Mouse (Mus musculus): ENCODE data around the gene Polr3b. TPM values are rescaled to one million over a fixed set of nuclear protein-coding genes. Genes with fewer than 3 reads are reported as not detected.

Polr3b gene
- polyA plus RNA-seq, 1 experiment from 2014 or later: 18.2 TPM

DNA sequence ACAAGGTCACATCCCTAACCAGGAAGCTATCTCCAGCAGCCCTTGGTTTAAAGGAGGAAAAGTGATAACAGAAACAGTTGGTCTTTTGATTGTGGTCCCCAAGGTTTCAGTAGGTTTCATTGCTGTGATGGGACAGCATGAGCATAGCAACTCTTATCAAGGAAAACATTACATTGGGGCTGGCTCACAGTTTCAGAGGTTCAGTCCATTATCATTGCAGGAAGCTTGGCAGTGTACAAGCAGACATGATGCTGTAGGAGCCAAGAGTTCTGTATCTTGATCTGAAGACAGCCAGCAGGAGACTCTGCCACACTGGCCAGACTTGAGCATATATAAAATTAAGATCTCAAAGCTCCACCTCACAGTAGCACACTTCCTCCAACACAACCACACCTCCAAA is 53.6 kb downstream of the Polr3b start:
- no peak overlapping the region for H3K9ac ChIP-seq (ENCODE audit: low read depth, low read length)
- no peak for ATAC-seq (ENCODE audit: low FRiP score)
- no peak overlapping the region for H3K4me3 ChIP-seq (ENCODE audit: low read depth, low read length)
- DNase-seq (ENCODE audit: low spot score): no peak
- no peaks in the 10 kb centered on the region for H3K4me1 ChIP-seq (replicated peaks; ENCODE audit: control insufficient read depth, insufficient read depth, low read length)
- H3K27ac ChIP-seq (ENCODE audit: low read depth, low read length): no peak overlapping the region
- no peaks in the 10 kb centered on the region for H3K9me3 ChIP-seq (ENCODE audit: control insufficient read depth, low read length)
- H3K27me3 ChIP-seq (ENCODE audit: control insufficient read depth, insufficient read depth, low read length): no peaks in the 10 kb centered on the region
- peaks cover 7% of the 10 kb centered on the region; the same call in 1 of the 2 replicates for H3K36me3 ChIP-seq (ENCODE audit: control insufficient read depth, insufficient read depth, low read length)
- H3K4me2 ChIP-seq (replicated peaks; ENCODE audit: low read depth, low read length): no peak overlapping the region

DNA sequence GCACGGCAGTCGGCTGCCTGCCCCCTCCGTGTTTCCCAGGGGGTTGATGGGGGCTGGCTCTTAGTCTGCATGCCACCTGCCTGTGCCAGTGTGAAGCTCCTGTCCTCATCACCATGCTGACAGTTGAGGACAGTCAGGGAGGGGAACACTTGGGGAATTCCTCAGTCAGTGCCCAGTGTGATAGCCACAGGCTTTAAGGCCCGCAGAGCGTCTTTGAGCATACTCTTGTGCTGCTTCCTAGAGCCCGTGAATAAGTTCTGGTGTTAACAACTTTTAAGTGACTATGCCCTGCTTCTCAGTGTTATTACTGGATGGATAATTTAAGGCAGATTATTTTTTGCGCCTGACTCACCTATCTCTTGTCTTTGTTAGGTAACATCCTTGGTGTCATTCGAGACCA is 54.4 kb downstream of the Polr3b start:
- no peak overlapping the region for H3K9ac ChIP-seq (ENCODE audit: low read depth, low read length)
- no peaks in the 10 kb centered on the region for H3K9me3 ChIP-seq (ENCODE audit: control insufficient read depth, low read length)
- DNase-seq (ENCODE audit: low spot score) (no peak), ATAC-seq (ENCODE audit: low FRiP score) (no peak)
- no peak overlapping the region for H3K4me3 ChIP-seq (ENCODE audit: low read depth, low read length)
- H3K27me3 ChIP-seq (ENCODE audit: control insufficient read depth, insufficient read depth, low read length): no peaks in the 10 kb centered on the region
- no peaks in the 10 kb centered on the region for H3K4me1 ChIP-seq (replicated peaks; ENCODE audit: control insufficient read depth, insufficient read depth, low read length)
- 88% methylated on average over 8 of the region's 8 CpGs for WGBS
- no peak overlapping the region for H3K27ac ChIP-seq (ENCODE audit: low read depth, low read length)
- H3K4me2 ChIP-seq (replicated peaks; ENCODE audit: low read depth, low read length): no peak overlapping the region
- peaks cover 7% of the 10 kb centered on the region; the same call in 1 of the 2 replicates for H3K36me3 ChIP-seq (ENCODE audit: control insufficient read depth, insufficient read depth, low read length)

DNA sequence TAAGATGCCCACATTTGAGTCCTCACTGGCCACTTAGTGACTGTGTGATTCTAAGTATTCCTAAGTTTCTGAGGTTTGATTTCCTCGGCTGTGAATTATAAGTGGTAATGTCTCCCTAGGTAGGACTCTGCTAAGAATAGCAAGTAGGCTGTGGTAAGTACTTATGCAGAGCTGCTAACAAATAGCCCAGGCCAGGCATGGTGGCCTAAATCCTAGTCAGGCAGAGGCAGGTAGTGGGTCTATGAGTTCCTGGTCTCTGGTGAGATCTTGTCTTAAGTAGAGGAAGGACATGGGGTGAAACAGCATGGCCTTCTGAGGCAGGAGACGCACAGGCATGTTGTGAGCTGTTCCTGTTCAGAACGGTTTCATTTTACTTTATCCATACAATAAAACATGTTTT is 55.8 kb downstream of the Polr3b start:
- H3K9ac ChIP-seq (ENCODE audit: low read depth, low read length): no peak overlapping the region
- H3K9me3 ChIP-seq (ENCODE audit: control insufficient read depth, low read length): no peaks in the 10 kb centered on the region
- no peak overlapping the region for H3K4me3 ChIP-seq (ENCODE audit: low read depth, low read length)
- ATAC-seq (ENCODE audit: low FRiP score): no peak
- H3K4me1 ChIP-seq (replicated peaks; ENCODE audit: control insufficient read depth, insufficient read depth, low read length): no peaks in the 10 kb centered on the region
- no peaks in the 10 kb centered on the region for H3K27me3 ChIP-seq (ENCODE audit: control insufficient read depth, insufficient read depth, low read length)
- 85% methylated on average over 3 of the region's 3 CpGs for WGBS
- H3K4me2 ChIP-seq (replicated peaks; ENCODE audit: low read depth, low read length): no peak overlapping the region
- peaks cover 7% of the 10 kb centered on the region; the same call in 1 of the 2 replicates for H3K36me3 ChIP-seq (ENCODE audit: control insufficient read depth, insufficient read depth, low read length)
- H3K27ac ChIP-seq (ENCODE audit: low read depth, low read length): no peak overlapping the region
- DNase-seq (ENCODE audit: low spot score): no peak

DNA sequence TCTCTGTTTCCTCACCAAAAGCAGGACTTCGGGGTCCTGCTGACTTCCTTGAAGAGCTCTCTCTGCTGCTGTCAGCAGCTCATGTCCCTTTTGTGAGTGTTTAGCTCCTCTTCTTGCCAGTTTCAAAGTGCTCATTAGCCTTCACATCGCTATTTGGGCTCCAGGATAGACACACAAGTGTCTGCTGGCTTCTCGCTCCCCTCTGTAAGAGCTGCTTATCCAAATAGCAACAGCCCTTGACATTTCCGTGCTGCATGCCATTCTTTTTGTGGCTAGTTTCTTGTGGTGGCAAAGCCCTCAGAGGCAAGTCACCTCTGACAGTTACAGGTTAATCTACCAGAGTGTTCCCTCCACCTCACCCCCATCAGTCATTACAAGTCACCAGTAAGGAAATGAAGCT is 56.3 kb downstream of the Polr3b start:
- DNase-seq (ENCODE audit: low spot score): no peak

DNA sequence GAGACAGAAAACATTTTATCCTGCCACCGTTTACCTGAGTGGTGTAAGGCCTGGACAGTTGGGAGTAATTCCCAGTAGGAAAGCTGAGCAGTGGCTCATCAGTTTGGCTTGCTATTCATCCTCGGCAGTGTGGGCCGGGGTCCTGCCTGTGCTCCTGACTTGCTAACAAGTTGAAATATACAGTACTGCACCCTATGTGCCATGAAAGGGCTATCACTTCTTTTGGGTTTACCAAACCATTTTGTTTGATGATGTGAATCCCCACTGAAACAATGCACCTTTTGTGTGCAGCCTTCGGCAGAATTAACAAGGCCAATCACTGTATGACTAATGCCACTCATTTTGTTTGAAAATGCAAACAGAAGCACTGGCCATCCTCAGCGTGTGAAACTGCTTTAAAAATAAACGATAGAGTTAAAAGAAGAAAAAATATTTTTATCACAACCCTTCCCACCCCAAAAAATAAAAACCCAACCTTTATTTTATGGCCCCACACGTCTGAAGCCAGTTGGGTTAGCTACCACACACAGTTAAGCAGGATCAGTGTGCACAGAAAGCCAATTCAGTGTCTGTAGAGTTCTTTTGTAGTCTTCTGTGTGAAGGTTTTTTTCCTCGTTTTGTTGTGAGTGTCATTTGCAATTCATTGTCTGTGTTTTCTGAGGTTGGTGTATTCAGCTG is 63.5 kb downstream of the Polr3b start:
- H3K36me3 ChIP-seq (ENCODE audit: control insufficient read depth, insufficient read depth, low read length): no peaks in the 10 kb centered on the region
- no peaks in the 10 kb centered on the region for H3K9me3 ChIP-seq (ENCODE audit: control insufficient read depth, low read length)
- H3K4me2 ChIP-seq (replicated peaks; ENCODE audit: low read depth, low read length): no peak overlapping the region
- 19% methylated on average over 8 of the region's 8 CpGs for WGBS
- ATAC-seq (ENCODE audit: low FRiP score) (peak; percentile 61; the same call in 1 of the 2 replicates), DNase-seq (ENCODE audit: low spot score) (peak; percentile 39)
- no peak overlapping the region for H3K9ac ChIP-seq (ENCODE audit: low read depth, low read length)
- H3K27ac ChIP-seq (ENCODE audit: low read depth, low read length): peak overlapping the region; percentile 83
- no peaks in the 10 kb centered on the region for H3K27me3 ChIP-seq (ENCODE audit: control insufficient read depth, insufficient read depth, low read length)
- H3K4me1 ChIP-seq (replicated peaks; ENCODE audit: control insufficient read depth, insufficient read depth, low read length): peaks cover 14% of the 10 kb centered on the region
- no peak overlapping the region for H3K4me3 ChIP-seq (ENCODE audit: low read depth, low read length)

More for the DNA sequence above, 56.3 kb downstream of the Polr3b start:
- H3K9ac ChIP-seq (ENCODE audit: low read depth, low read length): no peak overlapping the region
- H3K4me1 ChIP-seq (replicated peaks; ENCODE audit: control insufficient read depth, insufficient read depth, low read length): no peaks in the 10 kb centered on the region
- no peak for ATAC-seq (ENCODE audit: low FRiP score)
- no peak overlapping the region for H3K4me2 ChIP-seq (replicated peaks; ENCODE audit: low read depth, low read length)
- no peak overlapping the region for H3K27ac ChIP-seq (ENCODE audit: low read depth, low read length)
- no peaks in the 10 kb centered on the region for H3K9me3 ChIP-seq (ENCODE audit: control insufficient read depth, low read length)
- H3K4me3 ChIP-seq (ENCODE audit: low read depth, low read length): no peak overlapping the region
- no peaks in the 10 kb centered on the region for H3K27me3 ChIP-seq (ENCODE audit: control insufficient read depth, insufficient read depth, low read length)
- 84% methylated on average over 4 of the region's 4 CpGs for WGBS
- peaks cover 4% of the 10 kb centered on the region; the same call in 1 of the 2 replicates for H3K36me3 ChIP-seq (ENCODE audit: control insufficient read depth, insufficient read depth, low read length)

DNA sequence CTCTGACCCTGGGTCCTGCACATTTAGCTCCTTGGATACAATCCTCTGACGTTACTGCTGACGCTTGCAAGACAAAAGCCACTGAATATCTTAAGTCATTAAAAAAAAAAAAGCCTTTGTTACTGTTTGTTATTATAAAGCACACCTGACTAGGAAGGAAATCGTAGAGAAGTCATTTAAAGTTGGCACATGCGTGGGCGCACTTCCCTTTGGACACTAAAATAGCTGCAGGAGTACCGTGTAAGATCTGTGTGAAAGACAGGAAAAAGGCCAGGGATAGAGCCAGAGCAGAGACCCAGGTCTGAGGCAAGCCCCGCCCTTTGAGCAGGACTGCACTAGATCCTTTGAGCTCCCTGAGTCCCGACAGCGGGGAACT is 64.0 kb downstream of the Polr3b start:
- Histone ChIP-seq H3K4me1 (replicated peaks; ENCODE audit: control insufficient read depth, insufficient read depth, low read length) (peaks cover 14% of the 10 kb centered on the region), H3K27ac (ENCODE audit: low read depth, low read length) (peak overlapping the region; percentile 83), H3K4me3 (ENCODE audit: low read depth, low read length) (no peak overlapping the region), H3K9me3 (ENCODE audit: control insufficient read depth, low read length) (no peaks in the 10 kb centered on the region), H3K36me3 (ENCODE audit: control insufficient read depth, insufficient read depth, low read length) (no peaks in the 10 kb centered on the region), H3K4me2 (replicated peaks; ENCODE audit: low read depth, low read length) (no peak overlapping the region), H3K27me3 (ENCODE audit: control insufficient read depth, insufficient read depth, low read length) (no peaks in the 10 kb centered on the region), H3K9ac (ENCODE audit: low read depth, low read length) (no peak overlapping the region)
- WGBS: 16% methylated on average over 9 of the region's 9 CpGs
- ATAC-seq (ENCODE audit: low FRiP score): peak; percentile 80
- DNase-seq (ENCODE audit: low spot score): peak; percentile 67

DNA sequence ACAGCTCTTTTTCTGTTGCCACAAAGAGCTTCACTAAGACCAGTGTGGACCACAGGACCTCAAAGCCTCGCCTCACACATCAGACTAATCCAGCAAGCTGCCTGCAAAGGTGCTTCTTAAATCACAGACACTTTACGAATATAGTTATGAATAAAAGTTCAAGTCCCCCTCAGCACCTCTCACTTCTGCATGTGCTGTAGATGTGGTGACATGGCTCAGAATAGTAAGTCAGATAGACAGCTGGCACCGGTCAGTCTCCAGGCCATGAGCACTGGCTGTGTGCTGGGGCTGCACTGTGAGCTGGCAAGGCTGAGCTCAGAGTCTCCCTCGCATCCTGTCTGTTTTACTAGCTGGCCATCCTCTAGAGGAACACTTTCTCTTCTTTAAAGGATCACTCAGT is 64.6 kb downstream of the Polr3b start:
- peak overlapping the region; percentile 83 for H3K27ac ChIP-seq (ENCODE audit: low read depth, low read length)
- peak; percentile 41 for ATAC-seq (ENCODE audit: low FRiP score)
- no peaks in the 10 kb centered on the region for H3K9me3 ChIP-seq (ENCODE audit: control insufficient read depth, low read length)
- no peak overlapping the region for H3K9ac ChIP-seq (ENCODE audit: low read depth, low read length)
- WGBS: 50% methylated on average over 4 of the region's 4 CpGs
- no peaks in the 10 kb centered on the region for H3K27me3 ChIP-seq (ENCODE audit: control insufficient read depth, insufficient read depth, low read length)
- DNase-seq (ENCODE audit: low spot score): no peak
- no peak overlapping the region for H3K4me3 ChIP-seq (ENCODE audit: low read depth, low read length)
- peaks cover 14% of the 10 kb centered on the region for H3K4me1 ChIP-seq (replicated peaks; ENCODE audit: control insufficient read depth, insufficient read depth, low read length)
- H3K4me2 ChIP-seq (replicated peaks; ENCODE audit: low read depth, low read length): no peak overlapping the region
- no peaks in the 10 kb centered on the region for H3K36me3 ChIP-seq (ENCODE audit: control insufficient read depth, insufficient read depth, low read length)

DNA sequence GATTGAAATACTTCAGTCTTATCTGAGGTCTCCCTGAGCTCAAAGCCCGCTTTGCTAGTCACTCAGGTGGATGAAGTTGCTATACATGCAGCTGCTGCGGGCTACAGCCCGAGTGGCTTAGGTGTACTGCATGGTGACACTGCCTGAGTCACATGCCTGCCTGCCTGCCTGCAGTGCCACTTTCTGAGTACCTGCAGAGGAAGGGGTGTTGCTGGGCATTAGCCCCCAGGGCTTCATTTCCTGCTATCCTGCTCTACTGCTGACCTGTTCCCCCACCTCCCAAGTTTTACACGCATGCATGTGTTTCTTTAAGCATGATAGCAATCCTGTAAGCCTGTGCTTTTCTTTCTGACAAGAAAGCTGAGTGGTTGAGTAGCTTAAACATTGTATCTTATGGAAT is 65.6 kb downstream of the Polr3b start:
- no peak overlapping the region for H3K9ac ChIP-seq (ENCODE audit: low read depth, low read length)
- ATAC-seq (ENCODE audit: low FRiP score) (no peak), DNase-seq (ENCODE audit: low spot score) (no peak)
- H3K4me1 ChIP-seq (replicated peaks; ENCODE audit: control insufficient read depth, insufficient read depth, low read length): peaks cover 14% of the 10 kb centered on the region
- no peak overlapping the region for H3K4me2 ChIP-seq (replicated peaks; ENCODE audit: low read depth, low read length)
- 87% methylated on average over 4 of the region's 4 CpGs for WGBS
- H3K36me3 ChIP-seq (ENCODE audit: control insufficient read depth, insufficient read depth, low read length): no peaks in the 10 kb centered on the region
- no peaks in the 10 kb centered on the region for H3K9me3 ChIP-seq (ENCODE audit: control insufficient read depth, low read length)
- no peak overlapping the region for H3K27ac ChIP-seq (ENCODE audit: low read depth, low read length)
- H3K27me3 ChIP-seq (ENCODE audit: control insufficient read depth, insufficient read depth, low read length): no peaks in the 10 kb centered on the region
- no peak overlapping the region for H3K4me3 ChIP-seq (ENCODE audit: low read depth, low read length)

DNA sequence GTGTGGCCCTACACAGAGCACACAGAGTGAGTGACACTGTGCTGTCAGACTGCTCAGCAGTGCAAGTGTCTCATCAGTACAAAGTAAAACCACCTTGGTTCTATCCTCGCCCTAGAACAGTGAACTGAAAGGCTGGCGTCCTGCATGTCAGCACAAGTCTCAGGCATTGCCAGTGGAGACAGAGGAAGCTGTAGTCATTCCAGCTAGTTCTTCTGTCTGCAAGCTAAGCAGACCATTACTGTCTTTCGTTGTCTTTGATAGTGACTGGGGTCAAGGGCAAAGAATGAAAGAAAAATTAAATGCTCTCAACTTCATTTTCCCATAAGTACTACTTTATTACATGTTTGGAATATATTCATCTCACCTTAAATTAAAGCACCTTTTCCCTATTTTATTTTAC is 67.8 kb downstream of the Polr3b start:
- Histone ChIP-seq H3K27me3 (ENCODE audit: control insufficient read depth, insufficient read depth, low read length) (no peaks in the 10 kb centered on the region), H3K4me1 (replicated peaks; ENCODE audit: control insufficient read depth, insufficient read depth, low read length) (peaks cover 12% of the 10 kb centered on the region), H3K4me3 (ENCODE audit: low read depth, low read length) (no peak overlapping the region), H3K36me3 (ENCODE audit: control insufficient read depth, insufficient read depth, low read length) (no peaks in the 10 kb centered on the region), H3K9ac (ENCODE audit: low read depth, low read length) (no peak overlapping the region), H3K4me2 (replicated peaks; ENCODE audit: low read depth, low read length) (no peak overlapping the region), H3K27ac (ENCODE audit: low read depth, low read length) (no peak overlapping the region), H3K9me3 (ENCODE audit: control insufficient read depth, low read length) (no peaks in the 10 kb centered on the region)
- no peak for DNase-seq (ENCODE audit: low spot score)
- no peak for ATAC-seq (ENCODE audit: low FRiP score)
- WGBS: 53% methylated on average over 3 of the region's 3 CpGs
